Mouse (Mus musculus): ENCODE results near the gene Cdh5. TPM values are rescaled to one million over a fixed set of nuclear protein-coding genes. Genes with fewer than 3 reads are reported as not detected.

The Cdh5 gene
- polyA plus RNA-seq, 1 experiment from 2014 or later, result 8.7 TPM

- Histone ChIP-seq H3K9ac (ENCODE audit: low read length) (no peak overlapping the region), H3K4me2 (replicated peaks; ENCODE audit: low read depth) (no peak overlapping the region), H3K9me3 (ENCODE audit: control insufficient read depth, low read length) (no peaks in the 10 kb centered on the region), H3K36me3 (ENCODE audit: control insufficient read depth, insufficient read depth, low read length) (no peaks in the 10 kb centered on the region), H3K27me3 (ENCODE audit: control insufficient read depth, insufficient read depth, low read length) (no peaks in the 10 kb centered on the region), H3K27ac (replicated peaks) (no peak overlapping the region), H3K4me1 (replicated peaks; ENCODE audit: control insufficient read depth, insufficient read depth) (no peaks in the 10 kb centered on the region), H3K4me3 (ENCODE audit: low read depth, low read length) (no peak overlapping the region)
- ATAC-seq (ENCODE audit: low FRiP score, low TSS enrichment) (no peak), DNase-seq (ENCODE audit: low spot score) (no peak)
- 40% methylated on average over 5 of the region's 5 CpGs for WGBS
- TF ChIP-seq CTCF (IDR thresholded peaks at IDR 0.05; ENCODE audit: low read depth), result no peak
- TF ChIP-seq EP300 (optimal IDR thresholded peaks at IDR 0.05), result no peak
Measured at GRCm38 (mm10) chr8:104108048-104108447, 6.6 kb downstream of the Cdh5 start.

GRCm38 (mm10) chr8:104110498-104111134, 9.2 kb downstream of the Cdh5 start:
- ATAC-seq (ENCODE audit: low FRiP score, low TSS enrichment), result no peak
- Histone ChIP-seq H3K9ac (ENCODE audit: low read length) (no peak overlapping the region), H3K4me3 (ENCODE audit: low read depth, low read length) (no peak overlapping the region), H3K9me3 (ENCODE audit: control insufficient read depth, low read length) (no peaks in the 10 kb centered on the region), H3K4me1 (replicated peaks; ENCODE audit: control insufficient read depth, insufficient read depth) (no peaks in the 10 kb centered on the region), H3K27me3 (ENCODE audit: control insufficient read depth, insufficient read depth, low read length) (no peaks in the 10 kb centered on the region), H3K36me3 (ENCODE audit: control insufficient read depth, insufficient read depth, low read length) (no peaks in the 10 kb centered on the region), H3K4me2 (replicated peaks; ENCODE audit: low read depth) (no peak overlapping the region), H3K27ac (replicated peaks) (no peak overlapping the region)
- no peak for TF ChIP-seq CTCF (IDR thresholded peaks at IDR 0.05; ENCODE audit: low read depth)
- no peak for TF ChIP-seq EP300 (optimal IDR thresholded peaks at IDR 0.05)
- 84% methylated on average over 10 of the region's 10 CpGs for WGBS
- no peak for DNase-seq (ENCODE audit: low spot score)

GRCm38 (mm10) chr8:104121640-104122416, 20.4 kb downstream of the Cdh5 start:
- no peak for DNase-seq (ENCODE audit: low spot score)

GRCm38 (mm10) chr8:104123080-104123657, 21.7 kb downstream of the Cdh5 start:
- no peak for ATAC-seq (ENCODE audit: low FRiP score, low TSS enrichment)

More at GRCm38 (mm10) chr8:104121640-104122416, 20.4 kb downstream of the Cdh5 start:
- no peak overlapping the region for H3K9ac ChIP-seq (ENCODE audit: low read length)
- H3K4me2 ChIP-seq (replicated peaks; ENCODE audit: low read depth), result no peak overlapping the region
- no peaks in the 10 kb centered on the region for H3K36me3 ChIP-seq (ENCODE audit: control insufficient read depth, insufficient read depth, low read length)
- no peaks in the 10 kb centered on the region for H3K27me3 ChIP-seq (ENCODE audit: control insufficient read depth, insufficient read depth, low read length)
- TF ChIP-seq CTCF (IDR thresholded peaks at IDR 0.05; ENCODE audit: low read depth), result no peak
- TF ChIP-seq EP300 (optimal IDR thresholded peaks at IDR 0.05), result no peak
- ATAC-seq (ENCODE audit: low FRiP score, low TSS enrichment), result no peak; the same call in 1 of the 2 replicates
- 68% methylated on average over 12 of the region's 12 CpGs for WGBS
- H3K4me3 ChIP-seq (ENCODE audit: low read depth, low read length), result no peak overlapping the region
- no peaks in the 10 kb centered on the region for H3K9me3 ChIP-seq (ENCODE audit: control insufficient read depth, low read length)
- H3K27ac ChIP-seq (replicated peaks), result no peak overlapping the region
- H3K4me1 ChIP-seq (replicated peaks; ENCODE audit: control insufficient read depth, insufficient read depth), result no peaks in the 10 kb centered on the region

GRCm38 (mm10) chr8:104124534-104124933, 23.1 kb downstream of the Cdh5 start:
- Histone ChIP-seq H3K4me1 (replicated peaks; ENCODE audit: control insufficient read depth, insufficient read depth) (no peaks in the 10 kb centered on the region), H3K9me3 (ENCODE audit: control insufficient read depth, low read length) (no peaks in the 10 kb centered on the region), H3K4me2 (replicated peaks; ENCODE audit: low read depth) (no peak overlapping the region), H3K4me3 (ENCODE audit: low read depth, low read length) (no peak overlapping the region), H3K9ac (ENCODE audit: low read length) (no peak overlapping the region), H3K36me3 (ENCODE audit: control insufficient read depth, insufficient read depth, low read length) (no peaks in the 10 kb centered on the region), H3K27me3 (ENCODE audit: control insufficient read depth, insufficient read depth, low read length) (no peaks in the 10 kb centered on the region), H3K27ac (replicated peaks) (no peak overlapping the region)
- DNase-seq (ENCODE audit: low spot score), result no peak
- ATAC-seq (ENCODE audit: low FRiP score, low TSS enrichment), result no peak
- TF ChIP-seq CTCF (IDR thresholded peaks at IDR 0.05; ENCODE audit: low read depth), result no peak; the same call in 1 of the 2 replicates
- no peak for TF ChIP-seq EP300 (optimal IDR thresholded peaks at IDR 0.05)
- 63% methylated on average over 5 of the region's 5 CpGs for WGBS

More at GRCm38 (mm10) chr8:104123080-104123657, 21.7 kb downstream of the Cdh5 start:
- 100% methylated on average over 2 of the region's 2 CpGs for WGBS
- no peaks in the 10 kb centered on the region for H3K4me1 ChIP-seq (replicated peaks; ENCODE audit: control insufficient read depth, insufficient read depth)
- TF ChIP-seq EP300 (optimal IDR thresholded peaks at IDR 0.05), result no peak
- no peak for TF ChIP-seq CTCF (IDR thresholded peaks at IDR 0.05; ENCODE audit: low read depth)
- H3K4me3 ChIP-seq (ENCODE audit: low read depth, low read length), result no peak overlapping the region
- H3K4me2 ChIP-seq (replicated peaks; ENCODE audit: low read depth), result no peak overlapping the region
- H3K36me3 ChIP-seq (ENCODE audit: control insufficient read depth, insufficient read depth, low read length), result no peaks in the 10 kb centered on the region
- no peaks in the 10 kb centered on the region for H3K9me3 ChIP-seq (ENCODE audit: control insufficient read depth, low read length)
- DNase-seq (ENCODE audit: low spot score), result no peak
- H3K27ac ChIP-seq (replicated peaks), result no peak overlapping the region
- no peaks in the 10 kb centered on the region for H3K27me3 ChIP-seq (ENCODE audit: control insufficient read depth, insufficient read depth, low read length)
- no peak overlapping the region for H3K9ac ChIP-seq (ENCODE audit: low read length)
